Mouse (Mus musculus) forebrain, postnatal 0 days (tissue): ENCODE data around the gene Cpt1a. TPM values are rescaled to one million over a fixed set of nuclear protein-coding genes. Genes with fewer than 3 reads are reported as not detected.

Source experiments
- ATAC-seq: fragments of 200-750 bp; cut with Nextera tagmentation; 2 replicates; pipeline ENCODE4 v1.8.0; 2017; ENCODE audit warnings: mild to moderate bottlenecking, moderate library complexity
- DNase-seq: peaks from one replicate; pipeline ENCODE4 v3.0.0-alpha.2; 2015
- H3K27ac ChIP-seq: fragments of 300-500 bp; sonication (generic); 2 replicates; pipeline ENCODE4 v1.5.1; 2014; ENCODE audit warnings: low read depth, mild to moderate bottlenecking, antibody characterized with exemption, low read length, moderate library complexity, mixed read lengths
- H3K27me3 ChIP-seq: fragments of 300-500 bp; sonication (generic); 2 replicates; pipeline ENCODE4 v1.6.1; 2014; ENCODE audit warnings: mild to moderate bottlenecking, low read length, mixed read lengths; ENCODE audit not compliant: insufficient read depth
- H3K36me3 ChIP-seq: fragments of 300-500 bp; sonication (generic); 2 replicates; pipeline ENCODE4 v1.6.1; 2014; ENCODE audit warnings: mild to moderate bottlenecking, moderate library complexity; ENCODE audit not compliant: insufficient read depth
- H3K4me1 ChIP-seq: fragments of 300-500 bp; sonication (generic); 2 replicates; pipeline ENCODE4 v1.6.1; 2014; ENCODE audit warnings: antibody characterized with exemption; ENCODE audit not compliant: insufficient read depth
- H3K4me2 ChIP-seq: fragments of 300-500 bp; sonication (generic); 2 replicates; pipeline ENCODE4 v1.6.1; 2014; ENCODE audit warnings: low read depth, mild to moderate bottlenecking, moderate library complexity
- H3K4me3 ChIP-seq: fragments of 300-500 bp; sonication (generic); 2 replicates; pipeline ENCODE4 v1.5.1; 2014; ENCODE audit warnings: low read depth, low read length, mixed read lengths
- H3K9ac ChIP-seq: fragments of 300-500 bp; sonication (generic); 2 replicates; pipeline ENCODE4 v1.6.1; 2014; ENCODE audit warnings: mild to moderate bottlenecking
- H3K9me3 ChIP-seq: fragments of 300-500 bp; sonication (generic); 2 replicates; pipeline ENCODE4 v1.6.1; 2016; ENCODE audit warnings: low read length
- CTCF ChIP-seq: sonication (generic); IDR thresholded peaks from 2 replicates; pipeline ENCODE4 v1.5.1; 2016; ENCODE audit warnings: antibody characterized with exemption, control low read depth, low read depth
- WGBS: fragments of 180-500 bp; shearing (Covaris S2); extraction: QIAGEN DNeasy Blood & Tissue Kit; methylation state at CpG from one replicate; pipeline ENCODE4 v1.1.7; 2014; 5-methylcytosine and 5-hydroxymethylcytosine counted together
- polyA plus RNA-seq: library from polyadenylated mRNA; unstranded; fragments of >200 nt; fragmentation: Nextera tagmentation; extraction: Ambion mirVana; gene quantifications from 2 replicates; pipeline ENCODE4 v1.2.1, GENCODE M21; 2015
- total RNA-seq: library from RNA; depleted of rRNA; stranded (reverse); fragments of >200 nt; gene quantifications from 2 replicates; pipeline ENCODE4 v1.2.3, GENCODE M21; 2014

Cpt1a gene
- total and polyA plus RNA-seq, 2 experiments from 2014 or later = 17.0 to 17.2 TPM

GRCm38 (mm10) chr19:3388629-3389057, 66.5 kb downstream of the Cpt1a start, which contains the start of gene Tesmin:
TSS of gene Tesmin (plus strand) at chr19:3388857.
- ATAC-seq = peak; percentile 90
- WGBS = 2% methylated on average over 33 of the region's 33 CpGs
- no peaks in the 10 kb centered on the region for H3K27me3 ChIP-seq
- H3K9me3 ChIP-seq = no peaks in the 10 kb centered on the region
- H3K4me3 ChIP-seq = peak within 1 kb of the TSS; percentile 52
- H3K27ac ChIP-seq = peak within 1 kb of the TSS; percentile 54; the same call in 1 of the 2 replicates
- no peaks in the 10 kb centered on the region for H3K36me3 ChIP-seq
- no peaks in the 10 kb centered on the region for H3K4me1 ChIP-seq
- peak within 1 kb of the TSS; percentile 58 for H3K9ac ChIP-seq
- TF ChIP-seq CTCF = peak; percentile 61
- peak; percentile 87 for DNase-seq
- H3K4me2 ChIP-seq = peak within 1 kb of the TSS; percentile 80

GRCm38 (mm10) chr19:3389089-3389488, 67.0 kb downstream of the Cpt1a start:
- H3K4me2 ChIP-seq = peak overlapping the region; percentile 80
- peak overlapping the region; percentile 52 for H3K4me3 ChIP-seq
- peak overlapping the region; percentile 58 for H3K9ac ChIP-seq
- WGBS = 3% methylated on average over 43 of the region's 43 CpGs
- TF ChIP-seq CTCF = peak; percentile 89
- no peaks in the 10 kb centered on the region for H3K27me3 ChIP-seq
- H3K36me3 ChIP-seq = no peaks in the 10 kb centered on the region
- DNase-seq = peak; percentile 90
- H3K27ac ChIP-seq = peak overlapping the region; percentile 54; the same call in 1 of the 2 replicates
- ATAC-seq = peak; percentile 97
- no peaks in the 10 kb centered on the region for H3K9me3 ChIP-seq
- no peaks in the 10 kb centered on the region for H3K4me1 ChIP-seq

DNA sequence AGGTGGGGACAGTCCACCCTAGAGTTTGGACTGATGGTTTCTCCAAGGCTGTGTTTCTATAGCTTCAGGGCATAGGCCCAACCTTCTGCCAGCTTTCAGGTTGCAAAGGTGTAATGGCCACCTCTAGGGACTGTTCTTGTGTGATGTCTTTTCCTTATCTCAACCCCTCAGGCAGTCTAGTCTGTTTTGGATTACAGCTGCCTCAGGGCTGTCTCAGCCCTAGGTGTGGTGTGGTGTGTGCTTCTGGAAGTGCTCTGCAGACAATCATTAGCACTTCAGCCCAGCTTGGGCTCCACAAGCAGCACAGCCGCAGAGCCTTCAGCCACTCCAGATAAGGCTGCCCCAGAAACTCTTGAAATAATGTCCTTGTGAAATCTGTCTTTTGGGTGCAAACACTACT, 70.2 kb downstream of the Cpt1a start:
- Histone ChIP-seq H3K9ac (no peak overlapping the region), H3K4me2 (no peak overlapping the region), H3K27me3 (no peaks in the 10 kb centered on the region), H3K27ac (no peak overlapping the region), H3K4me1 (no peaks in the 10 kb centered on the region), H3K9me3 (no peaks in the 10 kb centered on the region), H3K36me3 (no peaks in the 10 kb centered on the region), H3K4me3 (no peak overlapping the region)
- no peak for DNase-seq
- no peak for TF ChIP-seq CTCF
- ATAC-seq = no peak
- WGBS = 82% methylated on average over 1 of the region's 1 CpGs

- no peak overlapping the region for H3K4me2 ChIP-seq
- no peaks in the 10 kb centered on the region for H3K36me3 ChIP-seq
- H3K9ac ChIP-seq = no peak overlapping the region
- no peaks in the 10 kb centered on the region for H3K9me3 ChIP-seq
- 74% methylated on average over 3 of the region's 3 CpGs for WGBS
- H3K27ac ChIP-seq = no peak overlapping the region
- no peak for TF ChIP-seq CTCF
- H3K4me3 ChIP-seq = no peak overlapping the region
- no peaks in the 10 kb centered on the region for H3K4me1 ChIP-seq
- DNase-seq (no peak), ATAC-seq (no peak)
- H3K27me3 ChIP-seq = no peaks in the 10 kb centered on the region
These were observed 72.1 kb downstream of the Cpt1a start for GRCm38 (mm10) chr19:3394216-3394615.

DNA sequence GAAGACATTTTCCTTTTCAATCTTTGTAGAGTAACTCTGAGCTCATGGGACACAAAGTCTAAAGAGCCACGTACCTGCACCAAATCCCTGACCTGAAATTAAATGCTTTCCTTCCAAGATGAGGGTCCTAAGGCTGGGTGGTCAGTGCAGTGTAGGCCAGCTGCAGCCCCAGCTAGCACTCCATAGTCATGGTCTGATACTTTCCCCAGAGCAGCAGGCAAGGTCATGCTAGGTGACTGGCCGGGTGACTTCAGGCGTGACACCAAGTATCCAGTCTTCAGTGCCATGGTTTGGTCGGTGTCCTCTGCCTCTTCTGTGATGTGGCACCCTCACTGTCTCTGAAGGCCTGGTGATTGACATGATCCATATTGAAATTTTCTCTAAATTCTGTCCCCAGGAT, 77.9 kb downstream of the Cpt1a start:
- Histone ChIP-seq H3K27ac (no peak overlapping the region), H3K4me1 (no peaks in the 10 kb centered on the region), H3K27me3 (no peaks in the 10 kb centered on the region), H3K4me2 (no peak overlapping the region), H3K9ac (no peak overlapping the region), H3K4me3 (no peak overlapping the region), H3K9me3 (no peaks in the 10 kb centered on the region), H3K36me3 (no peaks in the 10 kb centered on the region)
- no peak for TF ChIP-seq CTCF
- 89% methylated on average over 4 of the region's 4 CpGs for WGBS
- ATAC-seq (no peak), DNase-seq (no peak)

GRCm38 (mm10) chr19:3401504-3401903, 79.4 kb downstream of the Cpt1a start:
- Histone ChIP-seq H3K4me3 (no peak overlapping the region), H3K27ac (no peak overlapping the region), H3K4me2 (no peak overlapping the region), H3K4me1 (no peaks in the 10 kb centered on the region), H3K27me3 (no peaks in the 10 kb centered on the region), H3K36me3 (no peaks in the 10 kb centered on the region), H3K9me3 (no peaks in the 10 kb centered on the region), H3K9ac (no peak overlapping the region)
- WGBS = 84% methylated on average over 7 of the region's 7 CpGs
- TF ChIP-seq CTCF = no peak
- ATAC-seq (no peak), DNase-seq (no peak)

DNA sequence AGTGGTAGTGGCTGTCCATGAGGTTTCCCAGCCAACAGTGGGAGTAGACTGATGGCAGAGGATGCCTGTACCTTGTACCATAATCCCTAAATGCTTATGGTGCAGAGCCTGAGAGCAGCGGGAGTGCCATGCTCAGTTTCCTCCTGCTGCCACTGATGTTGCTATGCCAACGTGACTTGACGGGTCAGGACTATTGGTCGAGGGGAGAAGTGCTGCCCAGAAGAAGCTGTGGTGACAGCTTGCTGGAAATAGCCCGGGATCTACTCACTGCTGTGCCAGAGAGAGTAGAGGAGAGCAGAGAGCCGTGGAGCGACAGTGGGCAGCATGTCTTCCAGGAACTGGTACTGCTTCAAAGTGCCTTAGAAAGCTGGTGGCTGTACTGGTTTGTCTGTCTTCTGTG, 79.8 kb downstream of the Cpt1a start:
- Histone ChIP-seq H3K4me2 (no peak overlapping the region), H3K9me3 (no peaks in the 10 kb centered on the region), H3K9ac (no peak overlapping the region), H3K36me3 (no peaks in the 10 kb centered on the region), H3K4me3 (no peak overlapping the region), H3K4me1 (no peaks in the 10 kb centered on the region), H3K27ac (no peak overlapping the region), H3K27me3 (no peaks in the 10 kb centered on the region)
- WGBS = 39% methylated on average over 7 of the region's 7 CpGs
- no peak for TF ChIP-seq CTCF
- DNase-seq (no peak), ATAC-seq (peak; percentile 47)
